Mouse (Mus musculus): ENCODE measurements at regions not wholly inside any gene's neighbourhood (a gene's known extent, or its start where the extent isn't known, plus 50 kb on each side); places are given as distances from the start of the nearest gene placed in this dataset.

GRCm38 (mm10) chr1:150165597-150165973, 65.8 kb downstream of the Ptgs2 start:
- TF ChIP-seq EP300 (IDR thresholded peaks at IDR 0.05) (no peak), CTCF (IDR thresholded peaks at IDR 0.05) (no peak)

Measured in lung, postnatal 0 days (tissue).